13 mouse cellular contexts compared by ENCODE assay signal in the genomic region with DNA sequence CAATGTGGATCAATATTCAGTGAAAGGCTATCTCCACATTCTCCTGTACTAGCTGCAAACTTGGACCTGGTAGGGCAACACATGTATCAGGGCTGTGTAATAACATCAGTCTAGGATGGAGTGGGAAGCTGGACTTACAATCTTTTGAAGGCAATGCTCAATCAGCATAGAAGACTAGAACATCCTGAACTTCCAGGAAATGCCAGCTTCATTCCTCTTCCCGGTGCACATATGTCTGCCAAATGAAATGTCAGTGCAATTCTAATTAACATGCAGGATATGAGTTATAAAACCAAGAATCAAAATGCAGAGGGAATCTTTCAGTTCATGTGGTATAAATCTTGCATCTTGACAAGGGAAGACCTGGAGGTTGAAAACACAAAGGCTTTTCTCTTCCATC.
DNase-seq lines count a peak whose midpoint lies in the region.
"Had no signal": no experiment of that assay in that cellular context is flagged by ENCODE, and none has a peak within 500 bp of the region (broad histone marks: within the 10 kb centered on the region; RNA-seq: fewer than 3 reads in every experiment).

No protein-coding gene starts in this region.

- DNase-seq in frontal cortex, postnatal 36 days (ENCODE audit: low spot score in 2 of 2) = peak; percentile 2 to 3
- DNase-seq in frontal cortex, postnatal 25 days (ENCODE audit: low spot score in 2 of 2) = no peak
- peak; percentile 29 for DNase-seq in brain, adult 2 months (ENCODE audit: low read depth, low spot score)
- peak; percentile 15 to 29 for DNase-seq in layer of hippocampus, adult 8-10 months (ENCODE audit: low spot score in 2 of 2)
- peak; percentile 15 to 28 for DNase-seq in layer of hippocampus, postnatal 36 days
- DNase-seq in kidney, adult 8-10 months = no peak
- DNase-seq in testis, postnatal 10 days (ENCODE audit: low spot score) = no peak
- DNase-seq: adrenal gland, postnatal 14 days; cerebellum, adult 2 months; cerebellum, postnatal 14 days; gastrocnemius, postnatal 36 days; heart, adult 11 months; heart, postnatal 36 days had no signal

Comparison
In these comparisons a context has a peak if more than half of its experiments do, and no peak if none do; other contexts are left out.
1. DNase-seq: peak in frontal cortex, postnatal 36 days (2 of 2), brain, adult 2 months (single experiment), layer of hippocampus, adult 8-10 months (2 of 2) and layer of hippocampus, postnatal 36 days (2 of 2); none in frontal cortex, postnatal 25 days (0 of 2), kidney, adult 8-10 months (0 of 2) and testis, postnatal 10 days (single experiment).